ENCODE assay signal across 21 mouse cellular contexts in the genomic region with DNA sequence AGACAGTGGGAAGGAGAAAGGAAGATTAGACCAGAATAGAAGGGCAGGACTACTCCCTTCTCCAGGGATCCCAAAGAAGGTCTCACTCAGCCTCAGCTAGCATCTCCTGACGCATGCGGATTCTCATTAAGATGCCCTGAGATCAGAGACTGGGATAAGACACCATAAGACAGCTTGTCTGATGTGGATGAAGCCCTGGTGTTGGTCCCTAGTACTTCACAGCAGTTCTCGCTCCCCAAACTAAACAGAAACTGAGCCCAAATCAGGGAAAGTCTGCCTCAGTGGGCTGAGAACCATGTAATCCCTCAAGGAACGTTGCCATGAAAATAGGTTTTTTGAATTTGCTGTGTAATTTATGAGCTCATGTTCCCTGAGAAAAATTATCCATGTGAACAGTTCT.
DNase-seq lines count a peak whose midpoint lies in the region; ATAC-seq and TF ChIP-seq lines count a peak whose summit lies in the region.
"Had no signal": no experiment of that assay in that cellular context is flagged by ENCODE, and none has a peak within 500 bp of the region (broad histone marks: within the 10 kb centered on the region; RNA-seq: fewer than 3 reads in every experiment).

No protein-coding gene starts in this region.

- no peaks in the 10 kb centered on the region for H3K27me3 ChIP-seq in forebrain, postnatal 0 days (ENCODE audit: insufficient read depth, low read length)
- no peaks in the 10 kb centered on the region for H3K27me3 ChIP-seq in forebrain, embryonic 11.5 days (ENCODE audit: control insufficient read depth, insufficient read depth, low read length)
- H3K27me3 ChIP-seq in hindbrain, postnatal 0 days (ENCODE audit: insufficient read depth, low read length), result no peaks in the 10 kb centered on the region
- H3K27me3 ChIP-seq in hindbrain, embryonic 11.5 days (ENCODE audit: control insufficient read depth, insufficient read depth, low read length), result no peaks in the 10 kb centered on the region
- no peaks in the 10 kb centered on the region for H3K27me3 ChIP-seq in neural tube, embryonic 13.5 days
- no peaks in the 10 kb centered on the region for H3K27me3 ChIP-seq in neural tube, embryonic 14.5 days (ENCODE audit: control insufficient read depth, insufficient read depth, low read length)
- H3K27me3 ChIP-seq: limb, embryonic 15.5 days had no signal

- no peaks in the 10 kb centered on the region for H3K9me3 ChIP-seq in forebrain, postnatal 0 days (ENCODE audit: low read length)
- H3K9me3 ChIP-seq in forebrain, embryonic 11.5 days (ENCODE audit: control insufficient read depth, low read length), result no peaks in the 10 kb centered on the region
- H3K9me3 ChIP-seq in hindbrain, postnatal 0 days (ENCODE audit: low read length), result no peaks in the 10 kb centered on the region
- no peaks in the 10 kb centered on the region for H3K9me3 ChIP-seq in hindbrain, embryonic 11.5 days (ENCODE audit: control insufficient read depth, low read length)
- no peaks in the 10 kb centered on the region for H3K9me3 ChIP-seq in neural tube, embryonic 13.5 days
- H3K9me3 ChIP-seq in neural tube, embryonic 14.5 days (ENCODE audit: control insufficient read depth, low read length), result no peaks in the 10 kb centered on the region
- H3K9me3 ChIP-seq: limb, embryonic 15.5 days had no signal

- ATAC-seq in forebrain, postnatal 0 days, result peak; percentile 41
- ATAC-seq in forebrain, embryonic 11.5 days (replicated peaks; ENCODE audit: low FRiP score), result no peak
- no peak for ATAC-seq in hindbrain, postnatal 0 days
- ATAC-seq in hindbrain, embryonic 11.5 days (ENCODE audit: low FRiP score), result no peak
- no peak for ATAC-seq in neural tube, embryonic 13.5 days (ENCODE audit: low read depth)
- peak; percentile 16; the same call in 1 of the 2 replicates for ATAC-seq in neural tube, embryonic 14.5 days (ENCODE audit: low read depth)
- no peak for ATAC-seq in CD4-positive, CD25-positive, alpha-beta regulatory T cell, adult 4 months
- ATAC-seq: intestine, postnatal 0 days had no signal

- no peaks in the 10 kb centered on the region for H3K36me3 ChIP-seq in forebrain, postnatal 0 days (ENCODE audit: insufficient read depth)
- H3K36me3 ChIP-seq in forebrain, embryonic 11.5 days (ENCODE audit: control insufficient read depth, insufficient read depth, low read length), result no peaks in the 10 kb centered on the region
- no peaks in the 10 kb centered on the region for H3K36me3 ChIP-seq in hindbrain, postnatal 0 days (ENCODE audit: insufficient read depth, low read length)
- no peaks in the 10 kb centered on the region for H3K36me3 ChIP-seq in hindbrain, embryonic 11.5 days (ENCODE audit: control insufficient read depth, insufficient read depth, low read length)
- no peaks in the 10 kb centered on the region for H3K36me3 ChIP-seq in neural tube, embryonic 13.5 days
- H3K36me3 ChIP-seq in neural tube, embryonic 14.5 days (ENCODE audit: control insufficient read depth, insufficient read depth, low read length), result no peaks in the 10 kb centered on the region
- H3K36me3 ChIP-seq: limb, embryonic 15.5 days had no signal

- no peak overlapping the region for H3K4me2 ChIP-seq in forebrain, postnatal 0 days (ENCODE audit: low read depth)
- no peak overlapping the region for H3K4me2 ChIP-seq in forebrain, embryonic 11.5 days (ENCODE audit: low read depth, low read length, severe bottlenecking)
- no peak overlapping the region for H3K4me2 ChIP-seq in hindbrain, postnatal 0 days (ENCODE audit: low read depth, low read length)
- no peak overlapping the region for H3K4me2 ChIP-seq in hindbrain, embryonic 11.5 days (replicated peaks; ENCODE audit: low read depth, low read length)
- H3K4me2 ChIP-seq in neural tube, embryonic 13.5 days, result no peak overlapping the region; the same call in 1 of the 2 replicates
- no peak overlapping the region for H3K4me2 ChIP-seq in neural tube, embryonic 14.5 days (ENCODE audit: low read depth, low read length)
- H3K4me2 ChIP-seq: heart, embryonic 11.5 days; limb, embryonic 15.5 days had no signal

- peak overlapping the region; percentile 24; the same call in 1 of the 2 replicates for H3K27ac ChIP-seq in forebrain, postnatal 0 days (ENCODE audit: low read depth, low read length)
- H3K27ac ChIP-seq in forebrain, embryonic 11.5 days (ENCODE audit: low read depth, low read length), result no peak overlapping the region
- H3K27ac ChIP-seq in hindbrain, postnatal 0 days, result peak overlapping the region; percentile 48; the same call in 1 of the 2 replicates
- no peak overlapping the region for H3K27ac ChIP-seq in hindbrain, embryonic 11.5 days (ENCODE audit: low read depth, low read length)
- H3K27ac ChIP-seq in neural tube, embryonic 13.5 days (replicated peaks), result peak overlapping the region; percentile 72
- H3K27ac ChIP-seq in neural tube, embryonic 14.5 days (ENCODE audit: low read depth, low read length), result no peak overlapping the region
- H3K27ac ChIP-seq: limb, embryonic 15.5 days; macrophage had no signal

- no peak overlapping the region for H3K9ac ChIP-seq in forebrain, postnatal 0 days
- no peak overlapping the region for H3K9ac ChIP-seq in forebrain, embryonic 11.5 days (ENCODE audit: low read length)
- H3K9ac ChIP-seq in hindbrain, postnatal 0 days (replicated peaks; ENCODE audit: low read length), result 0 out of 2 replicates have a peak overlapping the region, but pooled peaks have one; percentile 24
- H3K9ac ChIP-seq in hindbrain, embryonic 11.5 days (ENCODE audit: low read depth, low read length), result no peak overlapping the region
- peak overlapping the region; percentile 26 for H3K9ac ChIP-seq in neural tube, embryonic 13.5 days
- H3K9ac ChIP-seq in neural tube, embryonic 14.5 days (replicated peaks; ENCODE audit: low read depth, low read length), result no peak overlapping the region
- H3K9ac ChIP-seq: limb, embryonic 15.5 days had no signal

- no peak for TF ChIP-seq CTCF in forebrain, postnatal 0 days (IDR thresholded peaks at IDR 0.05; ENCODE audit: low read depth)
- TF ChIP-seq CTCF in hindbrain, postnatal 0 days (IDR thresholded peaks at IDR 0.05; ENCODE audit: low read depth), result no peak

- no peak for DNase-seq in forebrain, postnatal 0 days
- DNase-seq in forebrain, embryonic 11.5 days (ENCODE audit: low spot score), result no peak
- DNase-seq in hindbrain, postnatal 0 days (ENCODE audit: low spot score), result no peak
- DNase-seq in hindbrain, embryonic 11.5 days (ENCODE audit: low spot score), result no peak
- no peak for DNase-seq in neural tube, embryonic 10.5 days (ENCODE audit: extremely low spot score, low spot score)
- DNase-seq: adrenal gland, adult 2 months; B cell, adult 2 months; kidney, postnatal 4 days; layer of hippocampus, adult 9-11 months; retina, postnatal 1 day; right cerebral cortex, postnatal 25 days; spleen, adult 18-20 months; thymus, postnatal 14 days had no signal

- WGBS in forebrain, postnatal 0 days, result 74% methylated on average over 4 of the region's 4 CpGs
- WGBS in forebrain, embryonic 11.5 days, result 89% methylated on average over 4 of the region's 4 CpGs
- 72% methylated on average over 4 of the region's 4 CpGs for WGBS in hindbrain, postnatal 0 days
- WGBS in hindbrain, embryonic 11.5 days, result 81% methylated on average over 4 of the region's 4 CpGs
- 71% methylated on average over 4 of the region's 4 CpGs for WGBS in neural tube, embryonic 13.5 days
- WGBS in neural tube, embryonic 14.5 days, result 78% methylated on average over 4 of the region's 4 CpGs

- no peak overlapping the region for H3K4me3 ChIP-seq in forebrain, postnatal 0 days (ENCODE audit: low read depth, low read length)
- H3K4me3 ChIP-seq in forebrain, embryonic 11.5 days (ENCODE audit: low read depth, low read length), result no peak overlapping the region
- H3K4me3 ChIP-seq in hindbrain, postnatal 0 days (ENCODE audit: low read length), result no peak overlapping the region
- H3K4me3 ChIP-seq in hindbrain, embryonic 11.5 days (ENCODE audit: low read depth, low read length), result no peak overlapping the region
- H3K4me3 ChIP-seq in neural tube, embryonic 13.5 days, result no peak overlapping the region
- no peak overlapping the region for H3K4me3 ChIP-seq in neural tube, embryonic 14.5 days (ENCODE audit: low read depth, low read length)
- H3K4me3 ChIP-seq: left cerebral cortex, adult 2 months; limb, embryonic 15.5 days had no signal

- H3K4me1 ChIP-seq in forebrain, postnatal 0 days (ENCODE audit: insufficient read depth), result no peaks in the 10 kb centered on the region
- peaks cover 1% of the 10 kb centered on the region; the same call in 1 of the 2 replicates for H3K4me1 ChIP-seq in forebrain, embryonic 11.5 days (replicated peaks; ENCODE audit: control insufficient read depth, insufficient read depth, low read length)
- H3K4me1 ChIP-seq in hindbrain, postnatal 0 days (ENCODE audit: insufficient read depth, low read length), result peaks cover 6% of the 10 kb centered on the region
- peaks cover 3% of the 10 kb centered on the region; the same call in 1 of the 2 replicates for H3K4me1 ChIP-seq in hindbrain, embryonic 11.5 days (replicated peaks; ENCODE audit: control insufficient read depth, insufficient read depth, low read length)
- H3K4me1 ChIP-seq in neural tube, embryonic 13.5 days (replicated peaks), result peaks cover 58% of the 10 kb centered on the region
- H3K4me1 ChIP-seq in neural tube, embryonic 14.5 days (ENCODE audit: control insufficient read depth, insufficient read depth, low read length), result peaks cover 21% of the 10 kb centered on the region

Comparison
In these comparisons a context has a peak if more than half of its experiments do, and no peak if none do; other contexts are left out.
1. ATAC-seq: peak in forebrain, postnatal 0 days (single experiment) and neural tube, embryonic 14.5 days (single experiment); none in forebrain, embryonic 11.5 days (single experiment), hindbrain, postnatal 0 days (single experiment), hindbrain, embryonic 11.5 days (single experiment), neural tube, embryonic 13.5 days (single experiment) and CD4-positive, CD25-positive, alpha-beta regulatory T cell, adult 4 months (single experiment).
2. H3K27ac ChIP-seq: peak in forebrain, postnatal 0 days (single experiment), hindbrain, postnatal 0 days (single experiment) and neural tube, embryonic 13.5 days (single experiment); none in forebrain, embryonic 11.5 days (single experiment), hindbrain, embryonic 11.5 days (single experiment) and neural tube, embryonic 14.5 days (single experiment).
3. H3K9ac ChIP-seq: peak in hindbrain, postnatal 0 days (single experiment) and neural tube, embryonic 13.5 days (single experiment); none in forebrain, postnatal 0 days (single experiment), forebrain, embryonic 11.5 days (single experiment), hindbrain, embryonic 11.5 days (single experiment) and neural tube, embryonic 14.5 days (single experiment).